Mouse (Mus musculus) embryo, embryonic 11.5 days (tissue): Measurements from ENCODE around the gene Cypt1.

ENCODE experiments used
- DNase-seq: peaks from one replicate; pipeline ENCODE4 v3.0.0-alpha.2; 2012; ENCODE audit warnings: low read depth, low spot score

Cypt1 gene

GRCm38 (mm10) chrX:16522569-16522968, at the start of gene Cypt1:
TSS of gene Cypt1 (plus strand) at chrX:16522869.
- DNase-seq = no peak

DNA sequence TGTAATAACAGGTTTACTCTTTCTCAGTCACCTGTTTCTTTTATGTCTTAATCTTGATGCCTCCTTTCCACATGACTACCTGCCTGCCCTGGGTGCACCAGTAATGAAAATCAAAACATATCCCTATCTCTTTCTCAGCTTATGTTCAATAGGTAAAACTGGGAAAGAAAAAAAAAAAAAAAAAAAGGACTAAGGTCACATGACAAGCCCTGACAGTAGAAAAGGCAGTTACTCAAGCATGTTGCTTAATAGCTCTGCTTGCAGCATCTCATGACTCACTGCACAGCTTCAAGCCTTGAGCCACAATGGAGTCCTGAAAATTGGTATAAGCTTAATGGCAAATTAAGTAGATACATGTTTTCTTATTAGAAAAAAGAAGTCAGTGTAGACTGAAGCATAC, 24.1 kb downstream of the Cypt1 start:
- DNase-seq = no peak

- no peak for DNase-seq
Measured at GRCm38 (mm10) chrX:16557061-16557460, 34.4 kb downstream of the Cypt1 start.

DNA sequence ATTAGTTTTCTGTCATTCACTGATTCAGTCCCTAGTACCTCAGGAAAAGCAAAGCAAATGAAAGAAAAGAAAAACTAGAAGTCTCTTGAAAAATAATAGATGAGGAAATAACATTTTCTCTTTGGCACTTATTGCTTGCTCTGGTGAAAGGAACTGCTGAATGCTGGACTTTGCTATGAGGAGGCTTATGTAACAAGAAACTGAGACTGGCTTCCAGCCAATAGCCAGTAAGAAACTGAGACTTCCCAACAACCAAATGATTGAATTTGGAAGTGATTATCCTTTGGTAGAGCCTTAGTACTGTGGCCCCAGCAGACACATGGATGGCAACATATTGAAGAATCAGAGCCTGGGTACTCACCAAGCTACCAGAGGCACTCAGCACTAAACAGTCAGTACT, 35.8 kb downstream of the Cypt1 start:
- no peak for DNase-seq
